Mouse (Mus musculus) ES-Bruce4 (cell line): ENCODE results near the gene Gm3045.

Source experiments
- CTCF ChIP-seq: IDR thresholded peaks from one replicate; pipeline ENCODE4 v1.8.1; 2011; ENCODE audit warnings: low read depth, low read length
- EP300 ChIP-seq: IDR thresholded peaks from 2 replicates; pipeline ENCODE4 v1.6.1; 2011; ENCODE audit warnings: low read depth, low read length; ENCODE audit not compliant: insufficient read depth
- POLR2A ChIP-seq: IDR thresholded peaks from one replicate; pipeline ENCODE4 v1.8.1; 2011; ENCODE audit warnings: low read length; ENCODE audit not compliant: insufficient read depth

- TF ChIP-seq POLR2A: no peak
- TF ChIP-seq CTCF: no peak
- TF ChIP-seq EP300: no peak
These were observed 50.4 kb downstream of the Gm3045 start for GRCm38 (mm10) chr13:56476790-56477189.
